Mouse (Mus musculus): ENCODE data around the gene Pycr1. TPM values are rescaled to one million over a fixed set of nuclear protein-coding genes. Genes with fewer than 3 reads are reported as not detected.

Pycr1 gene
- polyA plus RNA-seq, 1 experiment from 2014 or later: 15.2 TPM

DNA sequence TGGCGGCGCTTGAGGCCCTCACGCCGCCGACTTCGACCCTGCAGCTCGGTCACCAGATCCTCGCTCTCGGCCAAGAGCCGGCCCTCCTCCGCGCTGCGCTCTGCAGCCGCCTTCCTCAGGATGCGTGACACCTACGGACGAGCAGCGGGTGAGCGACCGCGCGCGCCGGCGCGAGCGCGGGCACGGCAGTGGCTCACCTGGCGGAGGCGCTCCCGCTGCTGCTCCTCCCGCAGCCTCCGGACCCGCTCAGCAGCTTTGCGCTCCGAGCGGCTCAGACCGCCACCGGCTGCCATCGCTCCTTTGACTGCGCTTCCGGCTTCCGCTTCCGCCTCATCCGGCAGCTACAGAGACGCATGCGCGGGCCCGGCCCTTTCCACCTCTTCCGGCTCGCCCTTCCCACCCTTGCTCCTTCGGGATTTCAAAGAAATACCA, 18.9 kb downstream of the Pycr1 start:
- peak overlapping the region; percentile 99 for H3K4me3 ChIP-seq (ENCODE audit: low read length)
- H3K4me2 ChIP-seq (ENCODE audit: low read depth, low read length): peak overlapping the region; percentile 100
- H3K9ac ChIP-seq (ENCODE audit: low read length): peak overlapping the region; percentile 83
- WGBS: under 1% methylated on average over 51 of the region's 53 CpGs
- peaks cover 18% of the 10 kb centered on the region for H3K4me1 ChIP-seq (ENCODE audit: control insufficient read depth, insufficient read depth, low read length)
- H3K27me3 ChIP-seq (ENCODE audit: control insufficient read depth, insufficient read depth, low read length): no peaks in the 10 kb centered on the region
- peak overlapping the region; percentile 82 for H3K27ac ChIP-seq (ENCODE audit: low read length)
- peaks cover 22% of the 10 kb centered on the region for H3K36me3 ChIP-seq (ENCODE audit: control insufficient read depth, insufficient read depth)
- no peaks in the 10 kb centered on the region for H3K9me3 ChIP-seq (replicated peaks; ENCODE audit: control insufficient read depth, low read length)
- ATAC-seq (replicated peaks; ENCODE audit: extremely low read depth, insufficient read depth, low FRiP score): peak; percentile 82

DNA sequence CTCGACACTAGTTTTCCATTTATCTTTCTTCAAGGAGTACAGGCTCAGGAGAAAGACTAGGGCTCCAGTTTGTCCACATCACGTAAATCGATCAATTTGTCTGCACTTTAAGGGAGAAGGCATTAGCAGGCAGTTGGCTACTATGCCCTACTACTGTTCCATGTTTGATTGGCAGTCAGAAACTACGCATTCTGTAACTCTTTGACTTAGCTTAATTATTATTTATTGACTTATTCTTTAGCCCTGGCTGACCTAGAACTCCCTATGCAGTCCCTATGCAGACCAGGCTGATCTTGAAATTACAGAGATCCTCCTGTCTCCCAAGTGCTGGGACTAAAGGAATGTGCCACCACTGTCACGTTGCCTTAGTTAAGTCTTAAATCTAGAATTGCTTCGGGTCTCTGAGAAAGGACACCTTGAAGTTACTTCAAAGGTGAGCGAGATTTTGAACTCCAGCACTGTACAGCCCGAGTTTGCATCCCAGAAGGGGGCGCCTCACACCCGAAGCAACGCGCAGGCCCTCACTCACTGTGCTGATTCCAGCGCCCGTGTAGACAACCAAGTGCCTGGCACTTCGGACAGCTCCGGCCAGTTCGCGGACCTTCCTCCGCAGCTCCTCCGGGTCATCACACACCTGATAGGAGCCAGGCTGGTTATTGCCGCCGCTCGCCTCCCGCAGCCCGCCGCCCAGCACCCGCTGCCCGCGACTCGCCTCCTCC, 19.4 kb downstream of the Pycr1 start:
- peak; percentile 76 for ATAC-seq (replicated peaks; ENCODE audit: extremely low read depth, insufficient read depth, low FRiP score)
- H3K27ac ChIP-seq (ENCODE audit: low read length): peak overlapping the region; percentile 76
- 13% methylated on average over 30 of the region's 30 CpGs for WGBS
- H3K9me3 ChIP-seq (replicated peaks; ENCODE audit: control insufficient read depth, low read length): no peaks in the 10 kb centered on the region
- H3K4me2 ChIP-seq (ENCODE audit: low read depth, low read length): peak overlapping the region; percentile 100
- H3K9ac ChIP-seq (ENCODE audit: low read length): peak overlapping the region; percentile 83
- H3K4me1 ChIP-seq (ENCODE audit: control insufficient read depth, insufficient read depth, low read length): peaks cover 13% of the 10 kb centered on the region
- H3K36me3 ChIP-seq (ENCODE audit: control insufficient read depth, insufficient read depth): peaks cover 20% of the 10 kb centered on the region
- peak overlapping the region; percentile 99 for H3K4me3 ChIP-seq (ENCODE audit: low read length)
- no peaks in the 10 kb centered on the region for H3K27me3 ChIP-seq (ENCODE audit: control insufficient read depth, insufficient read depth, low read length)

DNA sequence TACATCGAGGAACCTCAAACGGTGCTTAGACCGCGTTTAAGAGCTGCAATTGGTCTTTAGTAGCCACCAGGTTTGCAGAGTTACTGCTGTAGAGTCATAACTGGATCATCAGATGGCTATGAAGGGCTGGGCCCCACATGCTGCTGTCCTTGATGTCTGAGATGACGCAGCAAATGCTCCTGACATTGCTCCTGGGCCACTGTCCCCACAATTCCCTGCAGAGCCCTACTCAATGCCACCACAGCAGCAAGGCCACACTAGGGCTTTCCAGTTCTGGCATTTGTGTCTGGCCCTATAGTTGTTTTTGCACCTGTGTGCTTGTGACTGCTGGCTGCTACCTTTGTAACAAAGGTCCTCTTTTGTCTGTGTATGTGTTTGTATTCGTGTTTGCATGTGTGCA, 20.8 kb downstream of the Pycr1 start:
- peaks cover 13% of the 10 kb centered on the region for H3K4me1 ChIP-seq (ENCODE audit: control insufficient read depth, insufficient read depth, low read length)
- 88% methylated on average over 6 of the region's 6 CpGs for WGBS
- H3K27me3 ChIP-seq (ENCODE audit: control insufficient read depth, insufficient read depth, low read length): no peaks in the 10 kb centered on the region
- no peak overlapping the region for H3K4me2 ChIP-seq (ENCODE audit: low read depth, low read length)
- no peak overlapping the region for H3K9ac ChIP-seq (ENCODE audit: low read length)
- ATAC-seq (replicated peaks; ENCODE audit: extremely low read depth, insufficient read depth, low FRiP score): no peak
- H3K9me3 ChIP-seq (replicated peaks; ENCODE audit: control insufficient read depth, low read length): no peaks in the 10 kb centered on the region
- H3K36me3 ChIP-seq (ENCODE audit: control insufficient read depth, insufficient read depth): peaks cover 19% of the 10 kb centered on the region
- no peak overlapping the region for H3K27ac ChIP-seq (ENCODE audit: low read length)
- no peak overlapping the region for H3K4me3 ChIP-seq (ENCODE audit: low read length)

DNA sequence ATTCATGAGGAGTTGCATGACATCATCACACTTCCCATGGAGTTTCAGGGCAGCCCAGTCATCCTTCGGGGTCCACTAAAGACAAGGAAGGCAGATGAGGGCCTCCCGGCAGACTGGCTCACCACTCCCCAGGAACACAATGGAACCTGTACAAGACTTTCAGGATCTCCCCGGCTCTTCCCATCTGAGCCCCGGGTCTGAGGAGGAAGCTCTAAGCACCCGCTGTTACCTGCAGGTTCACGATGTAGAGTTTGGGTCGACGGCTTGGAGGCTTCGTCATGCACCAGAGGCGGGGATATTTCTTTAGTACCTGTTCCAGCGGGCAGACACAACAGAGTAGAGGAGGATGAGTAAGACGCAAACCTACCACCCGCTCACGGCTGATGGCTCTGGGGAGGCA, 23.4 kb downstream of the Pycr1 start:
- Histone ChIP-seq H3K27me3 (ENCODE audit: control insufficient read depth, insufficient read depth, low read length) (no peaks in the 10 kb centered on the region), H3K9ac (ENCODE audit: low read length) (no peak overlapping the region), H3K27ac (ENCODE audit: low read length) (no peak overlapping the region), H3K4me1 (ENCODE audit: control insufficient read depth, insufficient read depth, low read length) (peaks cover 14% of the 10 kb centered on the region), H3K4me3 (ENCODE audit: low read length) (no peak overlapping the region), H3K36me3 (ENCODE audit: control insufficient read depth, insufficient read depth) (peaks cover 20% of the 10 kb centered on the region), H3K9me3 (replicated peaks; ENCODE audit: control insufficient read depth, low read length) (no peaks in the 10 kb centered on the region), H3K4me2 (ENCODE audit: low read depth, low read length) (no peak overlapping the region)
- ATAC-seq (replicated peaks; ENCODE audit: extremely low read depth, insufficient read depth, low FRiP score): no peak
- 90% methylated on average over 14 of the region's 14 CpGs for WGBS

DNA sequence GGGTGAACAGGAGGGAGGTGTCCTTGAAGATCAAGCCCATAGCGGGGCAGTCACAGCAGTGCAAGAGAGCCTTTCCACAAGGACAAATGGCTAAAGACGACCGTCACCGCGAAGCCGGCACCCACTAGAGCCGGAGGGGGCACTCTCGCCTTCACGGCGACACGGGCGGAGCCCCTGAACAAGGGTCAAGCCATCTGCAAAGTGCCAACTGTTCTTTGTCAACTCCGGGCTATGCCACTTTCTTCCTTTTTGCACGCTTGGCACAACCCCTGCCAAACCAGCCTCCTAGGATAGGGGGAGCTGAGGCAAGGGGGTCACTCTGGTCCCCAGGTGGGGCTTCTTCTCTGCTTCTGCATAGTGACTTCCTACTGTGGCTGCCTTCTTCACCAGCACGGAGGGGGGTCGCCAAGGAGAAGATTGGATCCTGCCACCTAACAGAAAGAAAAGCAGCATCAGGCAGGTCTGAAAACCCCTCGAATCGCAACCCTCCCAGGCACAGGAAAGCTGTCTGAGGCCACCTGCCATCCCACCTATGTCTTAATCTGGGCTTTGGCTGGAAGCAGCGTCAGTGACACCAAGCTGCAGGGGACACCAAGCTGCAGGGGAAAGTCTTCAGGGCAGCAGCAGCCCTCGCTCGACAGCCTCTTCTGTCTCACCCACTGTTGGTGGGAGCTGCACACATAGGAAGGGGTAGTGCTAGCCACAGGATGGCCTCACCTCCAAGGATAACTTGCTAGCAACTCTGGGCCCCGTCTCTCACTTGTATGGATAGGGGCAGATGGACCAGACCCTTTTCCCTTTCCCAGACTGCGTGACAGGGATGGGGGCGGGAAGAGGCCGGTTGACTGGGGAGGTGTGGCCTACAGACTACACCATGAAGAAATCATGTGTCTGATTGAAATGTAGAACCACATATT, 24.7 kb downstream of the Pycr1 start:
- no peak overlapping the region for H3K27ac ChIP-seq (ENCODE audit: low read length)
- WGBS: 91% methylated on average over 25 of the region's 25 CpGs
- H3K9me3 ChIP-seq (replicated peaks; ENCODE audit: control insufficient read depth, low read length): no peaks in the 10 kb centered on the region
- no peak overlapping the region for H3K4me2 ChIP-seq (ENCODE audit: low read depth, low read length)
- no peak overlapping the region for H3K9ac ChIP-seq (ENCODE audit: low read length)
- H3K27me3 ChIP-seq (ENCODE audit: control insufficient read depth, insufficient read depth, low read length): no peaks in the 10 kb centered on the region
- no peak overlapping the region for H3K4me3 ChIP-seq (ENCODE audit: low read length)
- peaks cover 23% of the 10 kb centered on the region for H3K36me3 ChIP-seq (ENCODE audit: control insufficient read depth, insufficient read depth)
- no peak for ATAC-seq (replicated peaks; ENCODE audit: extremely low read depth, insufficient read depth, low FRiP score)
- peaks cover 8% of the 10 kb centered on the region for H3K4me1 ChIP-seq (ENCODE audit: control insufficient read depth, insufficient read depth, low read length)

DNA sequence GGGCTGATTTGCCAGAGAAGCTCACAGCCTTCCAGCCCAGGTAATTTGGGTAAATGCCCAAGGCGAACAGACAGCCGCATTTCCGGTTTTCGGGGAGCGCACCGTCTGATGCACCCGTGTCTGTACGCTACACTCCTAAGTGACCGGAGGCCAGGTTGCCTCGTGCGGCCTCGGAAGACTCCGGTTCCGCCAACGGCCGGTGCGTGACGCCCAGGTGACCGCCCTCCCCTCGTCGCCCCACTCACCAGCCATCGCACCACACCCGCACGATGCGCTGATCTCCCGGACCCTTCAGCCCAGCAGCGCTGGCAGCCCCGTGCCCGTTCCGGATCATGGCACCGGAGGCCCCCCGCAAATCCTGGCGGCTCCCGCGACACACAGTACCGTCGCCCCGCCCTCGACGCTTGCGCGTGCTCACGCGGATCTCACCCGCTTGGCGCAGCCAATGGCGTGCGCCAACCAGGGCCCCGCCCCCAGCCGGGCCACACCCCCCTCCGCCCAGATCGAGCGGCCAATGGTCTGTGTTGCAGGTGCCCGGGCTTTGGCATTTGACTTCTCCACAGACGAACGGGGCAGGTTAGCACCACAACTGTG, 26.0 kb downstream of the Pycr1 start, which contains the start of gene Pcyt2:
TSS of gene Pcyt2 (minus strand) at position 418 of the 594 bp plus-strand sequence.
- peak within 1 kb of the TSS; percentile 76 for H3K27ac ChIP-seq (ENCODE audit: low read length)

DNA sequence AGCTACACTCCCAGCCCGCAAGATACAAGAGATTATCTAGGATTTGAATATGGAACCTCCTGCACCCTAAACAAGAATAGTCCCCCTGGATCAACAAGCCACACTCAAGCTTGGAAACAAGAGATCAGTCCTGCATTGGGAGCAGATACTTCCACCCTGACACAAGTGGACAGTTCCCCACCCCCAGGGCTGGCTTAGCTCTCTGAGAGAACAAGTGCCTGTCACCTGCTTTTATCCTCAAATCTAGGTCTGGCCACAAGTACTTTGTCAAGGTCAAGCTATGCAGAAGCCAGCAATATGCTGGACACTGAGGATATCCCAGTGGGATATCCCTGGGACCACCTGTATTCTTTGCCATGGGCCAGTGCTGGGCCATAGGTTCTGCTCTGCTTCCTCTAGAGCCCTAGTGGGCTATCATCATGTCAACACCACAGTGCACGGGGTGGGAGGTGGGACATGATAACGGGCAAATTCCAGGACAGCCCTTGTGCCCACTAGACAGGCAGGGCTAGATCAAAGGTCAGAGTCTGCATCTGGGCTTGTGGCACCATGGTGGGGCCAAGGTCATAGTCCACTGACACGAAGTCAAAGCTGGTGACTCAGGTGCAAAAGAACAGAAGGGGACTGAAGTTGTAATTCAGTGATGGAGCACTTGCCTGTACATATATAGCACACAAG, 26.8 kb downstream of the Pycr1 start:
- no peak for ATAC-seq (replicated peaks; ENCODE audit: extremely low read depth, insufficient read depth, low FRiP score)
- Histone ChIP-seq H3K4me3 (ENCODE audit: low read length) (peak overlapping the region; percentile 84), H3K9me3 (replicated peaks; ENCODE audit: control insufficient read depth, low read length) (no peaks in the 10 kb centered on the region), H3K27me3 (ENCODE audit: control insufficient read depth, insufficient read depth, low read length) (no peaks in the 10 kb centered on the region), H3K4me2 (ENCODE audit: low read depth, low read length) (peak overlapping the region; percentile 76), H3K9ac (ENCODE audit: low read length) (peak overlapping the region; percentile 85), H3K4me1 (ENCODE audit: control insufficient read depth, insufficient read depth, low read length) (peaks cover 7% of the 10 kb centered on the region), H3K27ac (ENCODE audit: low read length) (peak overlapping the region; percentile 76), H3K36me3 (ENCODE audit: control insufficient read depth, insufficient read depth) (peaks cover 21% of the 10 kb centered on the region)
- WGBS: 32% methylated on average over 4 of the region's 4 CpGs

More for the DNA sequence above, 26.0 kb downstream of the Pycr1 start, which contains the start of gene Pcyt2:
- Histone ChIP-seq H3K9ac (ENCODE audit: low read length) (peak within 1 kb of the TSS; percentile 85), H3K4me1 (ENCODE audit: control insufficient read depth, insufficient read depth, low read length) (peaks cover 7% of the 10 kb centered on the region), H3K27me3 (ENCODE audit: control insufficient read depth, insufficient read depth, low read length) (no peaks in the 10 kb centered on the region), H3K36me3 (ENCODE audit: control insufficient read depth, insufficient read depth) (peaks cover 25% of the 10 kb centered on the region), H3K9me3 (replicated peaks; ENCODE audit: control insufficient read depth, low read length) (no peaks in the 10 kb centered on the region), H3K4me2 (ENCODE audit: low read depth, low read length) (peak within 1 kb of the TSS; percentile 76), H3K4me3 (ENCODE audit: low read length) (peak within 1 kb of the TSS; percentile 84)
- ATAC-seq (replicated peaks; ENCODE audit: extremely low read depth, insufficient read depth, low FRiP score): peak; percentile 94
- under 1% methylated on average over 56 of the region's 56 CpGs for WGBS

DNA sequence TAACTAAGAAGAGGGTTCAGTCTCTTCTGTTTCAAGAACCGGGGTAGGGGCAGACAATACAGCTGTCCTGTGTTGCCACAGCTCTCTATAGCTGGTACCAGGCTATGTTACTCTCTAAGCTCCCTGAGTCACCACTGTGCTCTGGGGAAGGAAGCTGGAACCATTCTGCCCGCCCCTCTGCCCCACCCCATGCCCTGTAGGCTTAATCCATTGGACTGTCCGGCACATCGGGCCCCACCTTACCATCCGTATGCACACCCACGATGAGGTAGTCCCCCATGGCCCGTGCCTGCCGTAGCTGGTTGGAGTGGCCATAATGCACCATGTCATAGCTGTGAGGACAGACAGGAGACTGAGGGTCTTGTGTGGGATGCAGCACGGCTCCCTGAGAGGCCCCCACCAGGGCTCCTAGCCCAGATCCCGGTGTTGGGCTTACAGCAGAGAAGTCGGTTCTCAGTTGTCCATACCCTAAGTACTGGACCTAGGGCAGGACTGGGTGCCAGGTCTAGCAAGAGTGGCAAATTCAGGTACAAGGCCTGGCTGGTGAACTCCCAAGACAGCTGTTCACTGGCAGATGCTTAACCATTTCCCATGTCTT, 27.9 kb downstream of the Pycr1 start:
- Histone ChIP-seq H3K27me3 (ENCODE audit: control insufficient read depth, insufficient read depth, low read length) (no peaks in the 10 kb centered on the region), H3K36me3 (ENCODE audit: control insufficient read depth, insufficient read depth) (peaks cover 17% of the 10 kb centered on the region), H3K4me2 (ENCODE audit: low read depth, low read length) (no peak overlapping the region), H3K9ac (ENCODE audit: low read length) (no peak overlapping the region), H3K27ac (ENCODE audit: low read length) (no peak overlapping the region), H3K4me1 (ENCODE audit: control insufficient read depth, insufficient read depth, low read length) (peaks cover 7% of the 10 kb centered on the region), H3K4me3 (ENCODE audit: low read length) (no peak overlapping the region), H3K9me3 (replicated peaks; ENCODE audit: control insufficient read depth, low read length) (no peaks in the 10 kb centered on the region)
- ATAC-seq (replicated peaks; ENCODE audit: extremely low read depth, insufficient read depth, low FRiP score): no peak
- WGBS: 89% methylated on average over 11 of the region's 11 CpGs

Measured in heart, embryonic 16.5 days (tissue).